Mouse (Mus musculus) heart, postnatal 0 days (tissue): ENCODE measurements around the gene 1110065P20Rik. TPM values are rescaled to one million over a fixed set of nuclear protein-coding genes. Genes with fewer than 3 reads are reported as not detected.

Experiments
- ATAC-seq: fragments of 200-750 bp; cut with Nextera tagmentation; 2 replicates; pipeline ENCODE4 v1.8.0; 2017; ENCODE audit warnings: low read depth, moderate number of reproducible peaks, moderate library complexity; ENCODE audit not compliant: insufficient read depth
- DNase-seq: peaks from one replicate; pipeline ENCODE4 v3.0.0-alpha.2; 2016; ENCODE audit warnings: low spot score
- H3K27ac ChIP-seq: fragments of 300-500 bp; sonication (generic); 2 replicates; pipeline ENCODE4 v1.5.1; 2014; ENCODE audit warnings: low read depth, mild to moderate bottlenecking
- H3K27me3 ChIP-seq: fragments of 300-500 bp; sonication (generic); 2 replicates; pipeline ENCODE4 v1.6.1; 2014; ENCODE audit warnings: low read length, mixed read lengths; ENCODE audit not compliant: control insufficient read depth, insufficient read depth
- H3K36me3 ChIP-seq: fragments of 300-500 bp; sonication (generic); replicated peaks from 2 replicates; pipeline ENCODE4 v1.6.1; 2014; ENCODE audit warnings: low read length, mixed read lengths; ENCODE audit not compliant: control insufficient read depth, insufficient read depth
- H3K4me1 ChIP-seq: fragments of 300-500 bp; sonication (generic); 2 replicates; pipeline ENCODE4 v1.6.1; 2014; ENCODE audit warnings: antibody characterized with exemption; ENCODE audit not compliant: control insufficient read depth, insufficient read depth
- H3K4me2 ChIP-seq: fragments of 300-500 bp; sonication (generic); 2 replicates; pipeline ENCODE4 v1.6.1; 2014; ENCODE audit warnings: low read depth, mild to moderate bottlenecking, low read length, moderate library complexity
- H3K4me3 ChIP-seq: fragments of 300-500 bp; sonication (generic); 2 replicates; pipeline ENCODE4 v1.5.1; 2014; ENCODE audit warnings: low read depth, low read length
- H3K9ac ChIP-seq: fragments of 300-500 bp; sonication (generic); replicated peaks from 2 replicates; pipeline ENCODE4 v1.6.1; 2014; ENCODE audit warnings: low read depth, low read length, mixed read lengths
- H3K9me3 ChIP-seq: fragments of 300-500 bp; sonication (generic); replicated peaks from 2 replicates; pipeline ENCODE4 v1.6.1; 2016; ENCODE audit warnings: low read length; ENCODE audit not compliant: control insufficient read depth
- CTCF ChIP-seq: IDR thresholded peaks from 2 replicates; pipeline ENCODE4 v1.5.1; 2016; ENCODE audit warnings: antibody characterized with exemption, control low read depth, low read depth
- EP300 ChIP-seq: IDR thresholded peaks from 2 replicates; pipeline ENCODE4 v1.6.1; 2016; ENCODE audit warnings: antibody characterized with exemption, low read depth
- WGBS: fragments of 180-500 bp; shearing (Covaris S2); extraction: QIAGEN DNeasy Blood & Tissue Kit; methylation state at CpG from one replicate; pipeline ENCODE4 v1.1.7; 2014; 5-methylcytosine and 5-hydroxymethylcytosine counted together
- polyA plus RNA-seq: library from polyadenylated mRNA; unstranded; fragments of >200 nt; fragmentation: Nextera tagmentation; extraction: Ambion mirVana; gene quantifications from 2 replicates; pipeline ENCODE4 v1.2.1, GENCODE M21; 2015
- total RNA-seq: library from RNA; depleted of rRNA; stranded (reverse); fragments of >200 nt; gene quantifications from 2 replicates; pipeline ENCODE4 v1.2.3, GENCODE M21; 2014; ENCODE audit warnings: low replicate concordance; rRNA removed

The 1110065P20Rik gene
- total RNA-seq (70.2 and 127 TPM in 2 replicates), polyA plus RNA-seq (51.5 and 54.3 TPM in 2 replicates)

DNA sequence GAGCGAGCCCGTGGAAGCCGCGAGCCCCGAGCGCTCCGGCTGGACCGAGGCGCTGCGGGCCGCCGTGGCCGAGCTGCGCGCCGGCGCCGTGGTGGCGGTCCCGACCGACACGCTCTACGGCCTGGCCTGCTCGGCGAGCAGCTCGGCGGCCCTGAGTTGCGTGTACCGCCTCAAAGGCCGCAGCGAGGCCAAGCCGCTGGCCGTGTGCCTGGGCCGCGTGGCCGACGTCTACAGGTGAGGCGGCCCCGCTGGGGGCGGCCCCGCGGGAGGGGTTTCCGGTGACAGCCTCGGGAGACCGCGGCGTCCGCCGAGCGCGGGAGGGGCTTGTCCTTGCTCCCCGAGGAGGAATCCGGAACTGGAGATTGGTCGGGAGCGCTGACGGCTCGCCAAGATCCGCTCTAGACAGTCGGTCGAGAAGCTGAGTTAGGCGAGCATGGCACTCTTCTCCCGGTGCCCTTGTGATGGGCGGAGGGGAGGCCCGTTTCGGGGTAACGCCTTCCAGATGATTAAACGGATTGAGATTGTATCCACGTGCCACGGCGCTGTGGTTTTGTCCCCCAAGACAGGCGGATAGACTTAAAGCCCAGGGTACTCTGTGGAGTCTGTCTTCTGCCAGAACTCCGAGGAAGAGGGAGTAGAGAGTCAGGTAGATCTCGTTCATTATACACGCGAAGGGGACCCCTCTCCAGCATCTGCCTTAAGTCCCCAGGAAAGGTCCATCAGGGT is at the start of gene 1110065P20Rik:
1110065P20Rik (minus strand) TSS at position 264 of the 726 bp plus-strand sequence.
- Histone ChIP-seq H3K4me1 (peaks cover 15% of the 10 kb centered on the region), H3K4me2 (peak within 1 kb of the TSS; percentile 71), H3K27me3 (no peaks in the 10 kb centered on the region), H3K36me3 (peaks cover 28% of the 10 kb centered on the region), H3K9ac (peak within 1 kb of the TSS; percentile 86), H3K27ac (peak within 1 kb of the TSS; percentile 90), H3K9me3 (no peaks in the 10 kb centered on the region), H3K4me3 (peak within 1 kb of the TSS; percentile 91)
- under 1% methylated on average over 73 of the region's 75 CpGs for WGBS
- ATAC-seq (peak; percentile 59), DNase-seq (peak; percentile 60)
- TF ChIP-seq EP300 (no peak), CTCF (no peak)

DNA sequence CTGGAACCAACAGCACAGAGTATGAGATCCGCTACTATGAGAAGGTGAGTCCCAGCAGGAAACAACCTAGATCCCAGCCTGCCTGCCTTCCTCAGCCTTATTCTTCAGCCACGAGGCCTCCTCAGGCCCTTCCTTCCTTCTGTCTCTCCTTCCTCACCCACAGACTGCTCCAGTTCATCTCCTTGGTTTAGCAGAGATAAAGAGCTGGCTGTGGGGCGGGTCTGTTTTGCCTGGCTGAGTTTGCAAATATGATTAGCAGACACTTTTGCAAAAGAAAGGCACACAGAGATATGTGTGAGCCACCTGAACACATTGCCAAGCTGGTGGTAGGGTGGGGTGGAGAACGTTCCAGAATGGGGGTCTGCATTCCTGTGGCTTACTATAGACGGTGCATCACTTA is 48.9 kb upstream of the 1110065P20Rik start:
- Histone ChIP-seq H3K9me3 (no peaks in the 10 kb centered on the region), H3K27me3 (peaks cover 30% of the 10 kb centered on the region), H3K4me2 (no peak overlapping the region), H3K36me3 (no peaks in the 10 kb centered on the region), H3K4me1 (0 out of 2 replicates have a peak, but pooled peaks cover 1% of the 10 kb centered on the region), H3K4me3 (no peak overlapping the region), H3K27ac (no peak overlapping the region), H3K9ac (no peak overlapping the region)
- WGBS: 40% methylated on average over 5 of the region's 5 CpGs
- DNase-seq (no peak), ATAC-seq (no peak)
- TF ChIP-seq CTCF (no peak), EP300 (no peak)

DNA sequence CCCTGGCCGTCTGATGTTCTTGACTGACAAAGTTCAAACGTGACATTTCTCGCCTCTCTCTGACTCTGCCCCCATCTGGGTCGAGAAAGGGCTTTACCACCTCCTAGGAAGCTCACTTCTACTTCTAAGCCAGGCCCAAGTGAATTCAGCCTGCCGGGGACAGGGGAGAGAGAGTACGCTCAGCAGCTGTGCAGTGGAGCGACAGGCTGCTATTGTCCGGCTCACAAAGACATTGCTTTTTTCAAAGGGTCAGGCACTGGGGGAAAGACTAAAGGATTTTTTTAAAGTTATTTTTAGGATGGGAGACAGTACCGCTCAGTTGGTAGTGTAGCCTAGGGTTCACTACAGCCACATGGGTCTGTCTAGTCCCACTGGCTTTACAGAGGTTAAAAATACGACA is 47.4 kb upstream of the 1110065P20Rik start:
- H3K9ac ChIP-seq: no peak overlapping the region
- H3K27me3 ChIP-seq: peaks cover 41% of the 10 kb centered on the region
- H3K9me3 ChIP-seq: no peaks in the 10 kb centered on the region
- H3K27ac ChIP-seq: no peak overlapping the region
- DNase-seq (no peak), ATAC-seq (no peak)
- TF ChIP-seq EP300: no peak
- no peak for TF ChIP-seq CTCF
- no peak overlapping the region for H3K4me3 ChIP-seq
- H3K4me1 ChIP-seq: 0 out of 2 replicates have a peak, but pooled peaks cover 5% of the 10 kb centered on the region
- WGBS: 54% methylated on average over 10 of the region's 10 CpGs
- H3K36me3 ChIP-seq: no peaks in the 10 kb centered on the region
- H3K4me2 ChIP-seq: no peak overlapping the region

DNA sequence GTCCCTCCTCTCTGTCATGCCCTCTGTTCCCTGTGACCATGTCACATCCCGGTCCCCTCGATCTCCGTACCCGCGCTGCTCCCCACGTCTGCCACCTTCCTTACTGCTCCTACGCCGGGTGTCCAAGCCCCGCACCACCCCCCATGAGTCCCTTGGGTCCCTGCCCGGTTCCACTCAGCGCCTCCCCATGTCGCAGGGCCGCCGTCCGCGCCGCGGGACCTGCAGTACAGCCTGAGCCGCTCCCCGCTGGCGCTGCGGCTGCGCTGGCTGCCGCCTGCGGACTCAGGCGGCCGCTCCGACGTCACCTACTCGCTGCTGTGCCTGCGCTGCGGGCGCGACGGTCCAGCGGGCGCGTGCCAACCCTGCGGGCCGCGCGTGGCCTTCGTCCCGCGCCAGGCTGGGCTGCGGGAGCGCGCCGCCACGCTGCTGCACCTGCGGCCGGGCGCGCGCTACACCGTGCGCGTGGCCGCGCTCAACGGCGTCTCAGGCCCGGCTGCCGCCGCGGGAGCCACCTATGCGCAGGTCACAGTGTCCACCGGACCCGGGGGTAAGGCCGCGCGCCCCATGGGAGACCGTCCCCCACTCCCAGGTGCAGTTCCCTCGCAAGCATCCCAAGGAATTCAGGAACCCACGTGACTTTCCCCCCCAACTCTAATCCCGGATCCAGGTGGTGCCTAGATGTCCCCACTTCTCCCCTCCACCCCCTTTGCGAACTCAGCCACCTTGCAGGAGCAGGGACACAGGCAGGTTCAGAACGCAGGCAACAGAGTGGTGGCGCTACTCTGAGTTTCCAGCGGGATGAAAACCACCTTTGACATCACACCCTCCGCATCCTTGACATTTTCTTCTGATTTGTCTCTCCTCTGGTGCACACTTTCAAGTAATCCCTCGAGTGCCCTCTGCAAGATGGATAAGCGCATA is 43.8 kb upstream of the 1110065P20Rik start:
- no peaks in the 10 kb centered on the region for H3K36me3 ChIP-seq
- H3K4me3 ChIP-seq: peak overlapping the region; percentile 41
- H3K9me3 ChIP-seq: no peaks in the 10 kb centered on the region
- ATAC-seq: no peak
- no peak overlapping the region for H3K27ac ChIP-seq
- H3K27me3 ChIP-seq: peaks cover 51% of the 10 kb centered on the region
- H3K4me1 ChIP-seq: 0 out of 2 replicates have a peak, but pooled peaks cover 5% of the 10 kb centered on the region
- no peak for DNase-seq
- H3K9ac ChIP-seq: no peak overlapping the region
- WGBS: 2% methylated on average over 76 of the region's 83 CpGs
- no peak for TF ChIP-seq CTCF
- peak overlapping the region; percentile 64 for H3K4me2 ChIP-seq

DNA sequence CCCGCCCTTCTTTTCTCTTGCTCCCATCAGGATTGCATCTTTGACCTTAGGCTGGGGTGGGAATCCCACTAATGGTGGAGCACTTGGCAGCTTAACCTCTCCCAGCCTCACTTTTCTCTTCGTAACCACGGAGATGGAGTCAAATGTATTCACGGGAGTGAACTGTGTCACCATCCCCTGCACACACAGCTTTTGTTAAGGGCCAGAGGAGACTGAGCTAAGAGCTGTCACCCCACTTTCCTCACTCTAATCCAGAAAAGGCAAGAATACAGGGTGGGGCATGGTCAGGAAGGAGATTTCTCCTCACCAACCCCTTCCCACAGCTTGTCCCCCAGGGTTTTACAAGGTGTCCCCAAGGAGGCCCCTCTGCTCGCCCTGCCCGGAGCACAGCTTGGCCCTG is 42.8 kb upstream of the 1110065P20Rik start:
- H3K27me3 ChIP-seq: peaks cover 51% of the 10 kb centered on the region

More for the DNA sequence above, 42.8 kb upstream of the 1110065P20Rik start:
- Histone ChIP-seq H3K36me3 (no peaks in the 10 kb centered on the region), H3K4me1 (0 out of 2 replicates have a peak, but pooled peaks cover 5% of the 10 kb centered on the region), H3K27ac (no peak overlapping the region), H3K9me3 (no peaks in the 10 kb centered on the region), H3K9ac (no peak overlapping the region), H3K4me3 (no peak overlapping the region), H3K4me2 (no peak overlapping the region)
- no peak for DNase-seq
- 36% methylated on average over 6 of the region's 6 CpGs for WGBS
- ATAC-seq: no peak
- TF ChIP-seq CTCF (no peak), EP300 (no peak)
